8 mouse cellular contexts compared by ENCODE assay signal in genomic region chr3:152166099-152166423, GRCm38 (mm10). TPM values are rescaled to one million over a fixed set of nuclear protein-coding genes. Genes with fewer than 3 reads are reported as not detected.
A peak's percentile ranks its signal among the peaks of the same experiment; 100 is the strongest.
DNase-seq lines count a peak whose midpoint lies in the region; ATAC-seq and TF ChIP-seq lines count a peak whose summit lies in the region.

Gene Gipc2, minus strand, starts transcription at chr3:152166230.

- ATAC-seq in lung, postnatal 0 days, result no peak

- peak within 1 kb of the TSS; percentile 62 for H3K27ac ChIP-seq in lung, postnatal 0 days (ENCODE audit: low read length)
- H3K27ac ChIP-seq in limb, embryonic 10.5 days, result peak within 1 kb of the TSS; percentile 78
- H3K27ac ChIP-seq in olfactory bulb, adult 2 months (ENCODE audit: insufficient read depth, low read depth, low read length), result no peak within 1 kb of the TSS

- peak within 1 kb of the TSS; percentile 47 for H3K4me3 ChIP-seq in lung, postnatal 0 days (ENCODE audit: low read depth, low read length)
- peak within 1 kb of the TSS; percentile 63 for H3K4me3 ChIP-seq in limb, embryonic 10.5 days
- H3K4me3 ChIP-seq in olfactory bulb, adult 2 months (ENCODE audit: insufficient read depth, low read depth, low read length), result peak within 1 kb of the TSS; percentile 43

- peak within 1 kb of the TSS; percentile 29 for H3K9ac ChIP-seq in lung, postnatal 0 days (replicated peaks; ENCODE audit: low read depth)

- H3K36me3 ChIP-seq in lung, postnatal 0 days (ENCODE audit: insufficient read depth, low read length), result no peaks in the 10 kb centered on the region
- no peaks in the 10 kb centered on the region for H3K36me3 ChIP-seq in limb, embryonic 10.5 days

- H3K4me1 ChIP-seq in lung, postnatal 0 days (ENCODE audit: insufficient read depth, low read depth, low read length), result no peaks in the 10 kb centered on the region; the same call in 1 of the 2 replicates
- peaks cover 19% of the 10 kb centered on the region for H3K4me1 ChIP-seq in limb, embryonic 10.5 days
- peaks cover 17% of the 10 kb centered on the region for H3K4me1 ChIP-seq in olfactory bulb, adult 2 months (ENCODE audit: control insufficient read depth, insufficient read depth, low read length)

- H3K9me3 ChIP-seq in lung, postnatal 0 days (ENCODE audit: low read length), result no peaks in the 10 kb centered on the region
- H3K9me3 ChIP-seq in limb, embryonic 10.5 days (replicated peaks), result no peaks in the 10 kb centered on the region

- TF ChIP-seq POLR2A in olfactory bulb, adult 2 months (IDR thresholded peaks at IDR 0.05; ENCODE audit: insufficient read depth, low read depth, low read length), result no peak

- H3K4me2 ChIP-seq in lung, postnatal 0 days (replicated peaks; ENCODE audit: low read depth, low read length), result peak within 1 kb of the TSS; percentile 92

- DNase-seq in embryo, embryonic 10 days (ENCODE audit: low spot score), result peak; percentile 29
- DNase-seq in embryo, embryonic 10.5 days (ENCODE audit: low spot score), result no peak
- no peak for DNase-seq in lung, postnatal 0 days (ENCODE audit: low spot score)
- no peak for DNase-seq in lung, postnatal 4 days
- no peak for DNase-seq in limb, embryonic 10.5 days (ENCODE audit: low spot score)
- DNase-seq in layer of hippocampus, postnatal 14 days (ENCODE audit: low spot score in 2 of 2), result no peak
- DNase-seq in layer of hippocampus, postnatal 25 days (ENCODE audit: extremely low spot score in 1 of 2, low spot score in 1 of 2), result no peak

- WGBS in lung, postnatal 0 days, result 29% methylated on average over 10 of the region's 10 CpGs
- WGBS in limb, embryonic 10.5 days, result 7% methylated on average over 10 of the region's 10 CpGs
- 24% methylated on average over 10 of the region's 10 CpGs for WGBS in olfactory bulb, adult 2 months

- TF ChIP-seq EP300 in lung, postnatal 0 days (IDR thresholded peaks at IDR 0.05), result no peak

- no peak for TF ChIP-seq CTCF in lung, postnatal 0 days (IDR thresholded peaks at IDR 0.05)
- no peak for TF ChIP-seq CTCF in olfactory bulb, adult 2 months (IDR thresholded peaks at IDR 0.05; ENCODE audit: insufficient read depth, low read depth, low read length)

- 0 out of 2 replicates have a peak, but pooled peaks cover 3% of the 10 kb centered on the region for H3K27me3 ChIP-seq in lung, postnatal 0 days (replicated peaks; ENCODE audit: insufficient read depth, low read length)
- H3K27me3 ChIP-seq in limb, embryonic 10.5 days (ENCODE audit: low read depth, poor library complexity, severe bottlenecking), result peaks cover 39% of the 10 kb centered on the region

RNA-seq across cellular contexts. Expression of gene Gipc2, which starts in this region (rescaled TPM):
- 86.3 and 107 TPM in 2 replicates for polyA plus RNA-seq in lung, postnatal 0 days (2015; fragmentation: Nextera tagmentation; extraction: Ambion mirVana)
- polyA plus RNA-seq in limb, embryonic 10.5 days (2016; fragmentation: Nextera tagmentation; extraction: Ambion mirVana), result 2.1 and 4.5 TPM in 2 replicates
- not detected in 2 replicates for polyA plus RNA-seq in olfactory bulb, adult 2 months (2012; ENCODE audit: insufficient read depth, insufficient read length, low replicate concordance, missing spikeins)
- total RNA-seq in layer of hippocampus, postnatal 14 days (2021), result 1 to 10 TPM; 1.4 to 3.0 TPM
- 1 to 10 TPM; 1.0 to 1.9 TPM for total RNA-seq in layer of hippocampus, postnatal 25 days (2021)

Comparison
In these comparisons a context has a peak if more than half of its experiments do, and no peak if none do; other contexts are left out.
1. RNA of gene Gipc2 (polyA plus RNA-seq): 86.3 to 107 TPM in lung, postnatal 0 days; 2.1 to 4.5 TPM in limb, embryonic 10.5 days and not detected in olfactory bulb, adult 2 months; every median in the first group is over 10 times any median in the second.
2. Peak in every context shown above with its lines, with median percentiles within 50 percentile points of each other: H3K4me3 ChIP-seq.